Mouse (Mus musculus) limb, embryonic 12.5 days (tissue): Measurements from ENCODE around the gene Pelo. TPM values are rescaled to one million over a fixed set of nuclear protein-coding genes. Genes with fewer than 3 reads are reported as not detected.
A peak's percentile ranks its signal among the peaks of the same experiment; 100 is the strongest.

Experiments used
- ATAC-seq: fragments of 200-750 bp; cut with Nextera tagmentation; 2 replicates; pipeline ENCODE4 v1.8.0; 2017; ENCODE audit warnings: low read depth, moderate TSS enrichment; ENCODE audit not compliant: insufficient number of reproducible peaks, insufficient read depth, low FRiP score, low TSS enrichment
- H3K27ac ChIP-seq: fragments of 300-500 bp; sonication (generic); 2 replicates; pipeline ENCODE4 v1.5.1; 2016; ENCODE audit warnings: mild to moderate bottlenecking, moderate library complexity
- H3K27me3 ChIP-seq: fragments of 300-500 bp; sonication (generic); 2 replicates; pipeline ENCODE4 v1.6.1; 2016; ENCODE audit warnings: mild to moderate bottlenecking, moderate library complexity
- H3K36me3 ChIP-seq: fragments of 300-500 bp; sonication (generic); 2 replicates; pipeline ENCODE4 v1.6.1; 2016; ENCODE audit warnings: mild to moderate bottlenecking, moderate library complexity
- H3K4me1 ChIP-seq: fragments of 300-500 bp; sonication (generic); replicated peaks from 2 replicates; pipeline ENCODE4 v1.6.1; 2016
- H3K4me2 ChIP-seq: fragments of 300-500 bp; sonication (generic); 2 replicates; pipeline ENCODE4 v1.6.1; 2016; ENCODE audit warnings: mild to moderate bottlenecking, moderate library complexity
- H3K4me3 ChIP-seq: fragments of 300-500 bp; sonication (generic); replicated peaks from 2 replicates; pipeline ENCODE4 v1.5.1; 2016; ENCODE audit warnings: mild to moderate bottlenecking
- H3K9ac ChIP-seq: fragments of 300-500 bp; sonication (generic); replicated peaks from 2 replicates; pipeline ENCODE4 v1.6.1; 2016; ENCODE audit warnings: mild to moderate bottlenecking, moderate library complexity
- H3K9me3 ChIP-seq: fragments of 300-500 bp; sonication (generic); 2 replicates; pipeline ENCODE4 v1.6.1; 2016; ENCODE audit warnings: mild to moderate bottlenecking, moderate library complexity
- WGBS: fragments of 180-500 bp; shearing (Covaris S2); methylation state at CpG from one replicate; pipeline ENCODE4 v1.1.7; 2016; 5-methylcytosine and 5-hydroxymethylcytosine counted together
- polyA plus RNA-seq: library from polyadenylated mRNA; unstranded; fragments of >200 nt; fragmentation: Nextera tagmentation; extraction: Ambion mirVana; gene quantifications from 2 replicates; pipeline ENCODE4 v1.2.1, GENCODE M21; 2016

The Pelo gene
- polyA plus RNA-seq, 1 experiment from 2014 or later: 5.2 TPM

DNA sequence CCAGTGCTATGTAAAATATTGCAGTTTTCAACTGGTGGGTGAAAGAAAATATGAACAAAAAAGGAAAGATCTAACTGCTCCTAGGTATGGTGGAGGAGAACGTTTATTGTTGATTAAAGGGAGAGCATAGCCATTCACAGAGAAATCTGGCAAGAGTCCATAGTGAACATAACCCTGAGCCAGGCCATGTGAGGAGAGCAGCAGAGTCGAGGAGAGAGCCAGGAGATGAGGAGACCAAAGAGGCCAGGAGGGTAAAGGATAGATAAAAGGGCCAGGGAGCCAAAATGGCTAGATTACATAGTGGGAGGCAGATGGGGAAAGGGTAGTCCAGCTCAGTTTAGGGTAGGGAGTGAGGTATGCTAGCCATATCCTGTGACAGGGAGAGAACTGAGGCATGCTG lies 6.2 kb upstream of the Pelo start:
- no peak overlapping the region for H3K4me2 ChIP-seq
- no peak overlapping the region for H3K27ac ChIP-seq
- H3K4me1 ChIP-seq: peaks cover 2% of the 10 kb centered on the region
- WGBS: 58% methylated on average over 2 of the region's 2 CpGs
- H3K36me3 ChIP-seq: no peaks in the 10 kb centered on the region
- no peak overlapping the region for H3K9ac ChIP-seq
- no peak for ATAC-seq
- no peaks in the 10 kb centered on the region for H3K9me3 ChIP-seq
- no peak overlapping the region for H3K4me3 ChIP-seq
- no peaks in the 10 kb centered on the region for H3K27me3 ChIP-seq

DNA sequence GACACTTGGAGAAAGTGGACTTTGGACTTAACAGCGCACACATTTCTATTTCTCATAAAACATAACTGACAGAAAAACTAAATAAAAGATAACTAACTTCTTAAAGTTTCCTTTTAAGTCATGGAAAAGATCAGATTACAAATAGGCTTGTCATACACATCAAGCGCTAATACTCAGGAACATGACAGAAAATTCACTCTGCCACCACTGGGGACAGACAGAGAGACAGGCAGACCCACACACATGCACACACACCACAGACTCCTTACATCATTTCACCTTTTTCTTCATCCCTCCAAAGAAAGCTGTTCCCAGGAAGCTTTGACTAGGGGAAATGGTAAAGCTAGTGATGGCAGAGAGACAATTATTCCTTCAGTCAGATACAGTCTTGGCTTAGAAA lies 5.4 kb upstream of the Pelo start:
- no peak overlapping the region for H3K9ac ChIP-seq
- H3K4me3 ChIP-seq: no peak overlapping the region
- no peak for ATAC-seq
- no peaks in the 10 kb centered on the region for H3K27me3 ChIP-seq
- no peak overlapping the region for H3K27ac ChIP-seq
- no peaks in the 10 kb centered on the region for H3K9me3 ChIP-seq
- WGBS: 86% methylated on average over 2 of the region's 2 CpGs
- no peaks in the 10 kb centered on the region for H3K36me3 ChIP-seq
- no peak overlapping the region for H3K4me2 ChIP-seq
- H3K4me1 ChIP-seq: peaks cover 7% of the 10 kb centered on the region; the same call in 1 of the 2 replicates

DNA sequence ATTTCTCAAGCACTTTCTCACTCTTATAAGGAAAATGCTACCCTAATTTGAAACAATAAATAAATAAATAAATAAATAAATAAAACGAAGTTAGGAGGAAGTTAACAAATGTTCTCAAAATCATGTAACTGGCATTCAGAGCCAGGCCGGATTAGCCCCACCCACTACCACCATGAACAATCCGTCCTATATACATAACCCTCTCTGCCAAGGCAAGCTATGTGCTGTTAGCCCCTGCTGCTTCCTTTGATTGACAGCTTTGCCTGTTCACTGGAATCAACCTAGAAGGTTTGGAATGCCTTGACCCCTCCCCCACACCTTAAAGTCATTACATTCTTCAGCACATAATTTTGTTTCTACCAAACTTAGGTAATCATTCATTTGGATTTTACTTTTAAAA lies 1.5 kb upstream of the Pelo start:
- Histone ChIP-seq H3K27ac (no peak overlapping the region), H3K27me3 (no peaks in the 10 kb centered on the region), H3K4me3 (no peak overlapping the region), H3K9ac (no peak overlapping the region), H3K9me3 (no peaks in the 10 kb centered on the region), H3K4me1 (peaks cover 20% of the 10 kb centered on the region; the same call in 1 of the 2 replicates), H3K4me2 (no peak overlapping the region), H3K36me3 (peaks cover 19% of the 10 kb centered on the region)
- 63% methylated on average over 3 of the region's 3 CpGs for WGBS
- ATAC-seq: no peak

DNA sequence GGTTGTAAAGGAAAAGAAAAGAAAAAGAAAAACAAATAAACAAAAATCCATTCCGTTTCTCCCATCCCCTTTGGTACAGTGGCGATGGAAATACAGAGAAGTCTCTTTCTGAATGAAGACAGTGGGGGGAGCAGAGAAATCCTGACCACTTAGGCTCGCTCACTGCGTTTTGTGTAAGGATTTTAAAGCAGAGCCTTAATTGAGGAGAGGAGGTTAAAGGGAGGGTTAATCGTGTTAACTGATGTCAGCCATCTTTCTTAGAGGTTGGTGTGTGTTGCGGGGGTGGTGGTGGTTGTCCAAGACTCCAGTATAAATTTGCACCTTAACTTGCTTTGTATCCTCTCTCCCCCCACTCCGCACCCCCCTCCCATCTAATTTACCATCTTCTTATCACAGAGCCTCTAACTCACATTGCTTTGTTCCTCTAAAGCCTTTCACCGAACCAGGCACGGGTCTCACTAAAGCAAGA lies 1.0 kb upstream of the Pelo start:
- H3K4me1 ChIP-seq: peaks cover 20% of the 10 kb centered on the region; the same call in 1 of the 2 replicates
- 59% methylated on average over 9 of the region's 9 CpGs for WGBS
- peaks cover 23% of the 10 kb centered on the region for H3K36me3 ChIP-seq
- peak overlapping the region; percentile 91 for H3K27ac ChIP-seq
- H3K9me3 ChIP-seq: no peaks in the 10 kb centered on the region
- H3K27me3 ChIP-seq: no peaks in the 10 kb centered on the region
- peak overlapping the region; percentile 71 for H3K4me3 ChIP-seq
- peak overlapping the region; percentile 92 for H3K4me2 ChIP-seq
- H3K9ac ChIP-seq: peak overlapping the region; percentile 54; the same call in 1 of the 2 replicates
- no peak for ATAC-seq

DNA sequence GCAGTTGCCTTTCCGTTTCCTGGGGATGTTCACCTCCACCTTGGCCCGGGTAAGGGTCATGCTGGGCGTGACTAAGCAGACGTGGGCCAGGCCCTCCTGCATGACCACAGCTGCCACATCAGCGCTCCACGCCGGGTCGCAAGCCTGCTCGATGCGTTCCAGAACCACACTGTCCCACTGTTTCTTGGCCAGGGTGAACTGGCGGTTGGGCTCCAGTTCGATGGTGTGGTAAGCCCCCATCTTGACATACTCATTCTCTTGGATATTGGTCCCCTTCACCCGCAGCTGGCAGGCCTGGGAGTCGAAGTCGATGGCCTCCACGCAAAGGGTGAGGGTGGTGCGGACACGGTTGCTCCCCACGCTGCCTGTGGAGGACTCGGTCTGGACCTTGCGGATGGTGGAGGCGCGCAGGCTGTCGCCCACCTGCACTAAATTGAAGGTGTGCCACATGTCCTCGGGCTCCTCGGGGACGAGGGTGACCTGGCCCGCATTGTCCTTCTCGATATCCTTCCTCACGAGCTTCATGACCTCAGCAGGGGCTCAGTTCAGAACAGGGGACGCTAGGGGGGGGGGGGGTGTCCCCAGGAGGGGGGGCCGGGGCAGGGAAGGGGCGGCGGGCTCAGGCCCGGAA lies 476 bp downstream of the Pelo start:
- peak overlapping the region; percentile 81 for H3K9ac ChIP-seq
- H3K4me1 ChIP-seq: peaks cover 20% of the 10 kb centered on the region; the same call in 1 of the 2 replicates
- H3K27me3 ChIP-seq: no peaks in the 10 kb centered on the region
- H3K36me3 ChIP-seq: peaks cover 29% of the 10 kb centered on the region
- H3K4me2 ChIP-seq: peak overlapping the region; percentile 92
- no peaks in the 10 kb centered on the region for H3K9me3 ChIP-seq
- peak overlapping the region; percentile 91 for H3K27ac ChIP-seq
- WGBS: 8% methylated on average over 33 of the region's 35 CpGs
- peak overlapping the region; percentile 71 for H3K4me3 ChIP-seq
- peak; percentile 64 for ATAC-seq

DNA sequence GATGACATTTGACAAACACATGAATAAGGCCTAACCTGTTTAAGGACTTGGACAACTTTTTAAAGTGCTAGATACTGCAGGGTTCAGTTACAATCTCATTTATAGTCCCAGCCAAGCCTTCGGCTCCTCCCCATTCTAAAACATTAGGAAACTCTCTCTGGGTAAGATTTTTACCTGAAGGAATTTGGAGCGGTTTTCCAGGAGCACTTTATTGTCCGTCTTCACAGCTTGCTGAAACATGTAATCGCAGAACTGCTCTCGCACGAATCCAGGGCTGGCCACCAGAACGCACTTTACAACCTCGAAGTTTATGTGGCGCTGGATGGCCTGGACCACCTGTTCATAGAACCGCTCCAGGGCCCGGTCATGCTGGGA lies 979 bp downstream of the Pelo start:
- Histone ChIP-seq H3K9ac (peak overlapping the region; percentile 81), H3K27ac (peak overlapping the region; percentile 91; the same call in 1 of the 2 replicates), H3K27me3 (no peaks in the 10 kb centered on the region), H3K4me2 (peak overlapping the region; percentile 92), H3K9me3 (no peaks in the 10 kb centered on the region), H3K4me1 (peaks cover 20% of the 10 kb centered on the region; the same call in 1 of the 2 replicates), H3K4me3 (peak overlapping the region; percentile 71), H3K36me3 (peaks cover 29% of the 10 kb centered on the region)
- peak; percentile 4; the same call in 1 of the 2 replicates for ATAC-seq
- 45% methylated on average over 11 of the region's 11 CpGs for WGBS

DNA sequence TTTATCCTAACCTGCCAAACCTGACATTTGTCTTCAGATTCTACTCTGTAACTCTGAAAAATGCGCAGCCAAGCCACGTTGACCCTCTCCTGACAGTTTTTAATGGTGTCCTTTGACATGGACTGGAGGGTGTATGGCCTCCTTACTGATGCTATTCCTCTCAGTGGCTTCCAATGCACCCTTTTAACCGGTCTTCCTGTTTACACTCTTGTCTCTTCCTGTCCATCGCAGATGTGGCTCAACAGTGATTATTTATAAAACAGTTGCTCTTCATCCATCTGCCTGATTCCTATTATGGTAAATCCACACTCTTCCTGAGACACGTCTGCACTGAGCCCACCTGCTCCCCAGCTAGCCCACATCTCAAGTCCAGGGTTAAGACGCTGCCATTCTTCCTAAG lies 4.0 kb downstream of the Pelo start:
- Histone ChIP-seq H3K36me3 (peaks cover 29% of the 10 kb centered on the region), H3K27me3 (no peaks in the 10 kb centered on the region), H3K9ac (no peak overlapping the region), H3K9me3 (no peaks in the 10 kb centered on the region), H3K4me3 (no peak overlapping the region), H3K4me2 (no peak overlapping the region), H3K27ac (no peak overlapping the region), H3K4me1 (peaks cover 18% of the 10 kb centered on the region; the same call in 1 of the 2 replicates)
- 91% methylated on average over 6 of the region's 6 CpGs for WGBS
- ATAC-seq: no peak

DNA sequence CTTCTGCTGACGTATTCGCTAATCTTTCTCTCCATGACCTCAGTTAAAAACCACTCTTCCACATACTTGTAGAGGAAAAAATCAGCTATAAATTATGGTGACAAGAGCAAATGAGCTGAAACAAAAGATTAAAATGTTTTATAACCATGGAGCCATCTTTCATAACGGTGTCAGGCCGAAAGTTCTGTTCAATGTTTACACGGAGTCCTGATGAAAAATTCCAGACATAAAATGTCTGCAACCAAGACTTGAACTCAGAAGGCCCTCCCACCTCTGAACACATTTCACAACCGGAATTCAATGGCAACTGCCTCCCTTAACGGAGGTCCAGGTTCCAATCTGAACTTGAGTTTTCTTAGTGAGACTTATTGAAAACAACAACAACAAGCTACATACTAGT lies 7.6 kb downstream of the Pelo start:
- Histone ChIP-seq H3K4me3 (no peak overlapping the region), H3K4me1 (no peaks in the 10 kb centered on the region), H3K27ac (no peak overlapping the region), H3K9me3 (no peaks in the 10 kb centered on the region), H3K36me3 (peaks cover 16% of the 10 kb centered on the region), H3K4me2 (no peak overlapping the region), H3K27me3 (no peaks in the 10 kb centered on the region), H3K9ac (no peak overlapping the region)
- WGBS: 90% methylated on average over 7 of the region's 7 CpGs
- ATAC-seq: no peak

DNA sequence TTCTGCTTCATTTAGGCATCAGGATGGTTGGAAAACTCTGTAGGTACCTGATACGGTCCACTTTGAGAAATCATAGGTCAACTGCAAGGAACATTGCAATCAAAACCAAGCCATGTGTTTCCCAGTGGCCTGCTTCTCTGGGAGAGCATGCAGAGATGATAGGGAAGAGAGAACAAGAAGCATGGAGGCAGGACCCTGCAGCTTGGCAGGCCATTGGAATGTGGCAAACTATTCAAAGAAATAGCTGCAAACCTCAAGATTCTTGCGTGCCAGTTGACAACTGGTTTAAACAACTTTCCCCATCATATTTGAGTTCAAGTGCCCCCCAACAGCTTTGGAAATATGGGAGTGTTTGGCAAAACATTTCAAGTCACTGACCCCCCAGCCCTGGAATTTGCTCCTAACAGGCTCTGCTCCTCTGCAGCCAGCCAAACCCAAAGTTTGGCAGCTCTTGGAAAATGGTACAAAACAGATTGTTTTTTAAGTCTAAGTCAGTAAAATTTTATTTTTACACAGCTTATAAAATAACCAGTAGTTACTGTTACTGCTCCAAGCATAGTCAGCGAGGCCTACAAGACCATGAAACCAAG lies 9.9 kb downstream of the Pelo start:
- H3K4me2 ChIP-seq: no peak overlapping the region
- no peaks in the 10 kb centered on the region for H3K27me3 ChIP-seq
- no peaks in the 10 kb centered on the region for H3K9me3 ChIP-seq
- H3K9ac ChIP-seq: no peak overlapping the region
- WGBS: 86% methylated on average over 3 of the region's 3 CpGs
- H3K27ac ChIP-seq: no peak overlapping the region
- no peaks in the 10 kb centered on the region for H3K4me1 ChIP-seq
- ATAC-seq: no peak
- H3K4me3 ChIP-seq: no peak overlapping the region
- no peaks in the 10 kb centered on the region for H3K36me3 ChIP-seq

DNA sequence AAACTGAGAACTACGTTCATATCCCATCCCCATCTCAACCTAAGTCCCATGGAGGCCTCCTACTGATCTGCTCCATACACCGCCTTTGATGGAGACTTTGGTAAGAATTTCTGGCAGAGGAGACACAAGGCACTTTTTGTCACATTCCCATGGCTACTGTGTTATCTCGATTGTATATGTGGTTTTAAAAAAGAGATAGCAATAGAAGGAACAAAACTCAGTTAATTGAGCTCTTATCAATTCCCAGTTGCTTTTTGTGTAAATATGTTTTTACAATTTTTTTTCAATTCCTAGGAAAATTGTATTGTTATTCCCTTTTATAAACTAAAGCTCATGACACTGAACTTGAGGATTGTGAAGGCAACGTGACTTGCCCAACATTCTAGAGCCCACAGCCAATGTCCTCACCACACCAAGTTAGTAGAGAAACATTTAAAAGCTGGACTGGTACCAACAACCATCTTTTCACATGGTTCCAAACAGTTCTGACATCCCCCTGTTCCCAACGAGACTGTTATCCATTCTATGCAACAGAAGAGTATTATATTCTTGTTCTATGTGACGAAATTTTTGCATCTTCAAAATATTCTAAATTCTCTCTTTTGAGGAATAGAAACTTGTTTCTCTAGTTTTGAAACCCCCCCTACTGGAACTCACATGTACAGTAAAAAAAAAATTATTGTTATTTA lies 10.8 kb downstream of the Pelo start:
- ATAC-seq: no peak
- no peaks in the 10 kb centered on the region for H3K36me3 ChIP-seq
- H3K9me3 ChIP-seq: no peaks in the 10 kb centered on the region
- no peaks in the 10 kb centered on the region for H3K27me3 ChIP-seq
- no peak overlapping the region for H3K27ac ChIP-seq
- H3K4me1 ChIP-seq: no peaks in the 10 kb centered on the region
- no peak overlapping the region for H3K4me2 ChIP-seq
- no peak overlapping the region for H3K9ac ChIP-seq
- WGBS: 83% methylated on average over 6 of the region's 6 CpGs
- H3K4me3 ChIP-seq: no peak overlapping the region

DNA sequence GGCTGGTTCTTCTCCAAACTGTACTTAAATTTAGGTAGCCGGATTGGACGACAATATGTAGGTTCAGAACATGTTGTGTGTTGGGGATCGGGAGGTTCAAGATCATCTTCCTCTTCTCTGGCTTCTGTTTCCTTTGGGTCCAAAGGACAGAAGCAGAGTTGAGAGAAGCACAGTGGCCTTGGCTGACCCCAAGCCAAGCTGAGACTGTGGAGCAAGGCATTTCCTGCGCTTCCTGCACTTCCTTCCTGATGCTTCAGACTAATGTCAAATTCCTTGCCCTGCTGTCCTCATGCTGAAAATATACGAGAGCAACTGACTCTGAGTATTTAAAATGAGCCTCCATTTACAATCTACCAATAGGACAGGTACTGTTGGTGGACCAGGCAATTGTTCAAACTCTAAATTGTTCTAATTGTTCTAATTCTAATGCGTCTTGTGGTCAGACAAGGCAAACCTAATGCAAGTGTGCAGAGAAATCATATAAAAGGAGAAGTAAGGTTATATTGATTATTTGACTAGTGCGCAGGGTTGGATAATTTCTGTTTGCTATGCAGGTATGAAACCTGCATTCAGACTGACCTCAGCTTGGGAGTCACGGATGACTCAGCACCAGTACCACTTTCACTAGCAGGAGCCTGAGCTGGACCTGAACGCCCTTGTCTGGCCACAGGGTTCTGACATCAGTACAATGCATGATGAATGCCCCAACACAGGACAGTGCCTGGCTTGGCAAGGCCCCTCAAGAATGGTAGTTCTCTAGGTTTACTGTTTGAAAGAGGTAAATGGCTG lies 12.4 kb downstream of the Pelo start:
- H3K27ac ChIP-seq: no peak overlapping the region
- no peak overlapping the region for H3K9ac ChIP-seq
- H3K4me2 ChIP-seq: no peak overlapping the region
- no peak overlapping the region for H3K4me3 ChIP-seq
- no peaks in the 10 kb centered on the region for H3K9me3 ChIP-seq
- ATAC-seq: no peak
- H3K36me3 ChIP-seq: no peaks in the 10 kb centered on the region
- H3K4me1 ChIP-seq: no peaks in the 10 kb centered on the region
- no peaks in the 10 kb centered on the region for H3K27me3 ChIP-seq
- 86% methylated on average over 9 of the region's 9 CpGs for WGBS
